Mouse (Mus musculus) CH12.LX (cell line): ENCODE results near the gene Emc4. TPM values are rescaled to one million over a fixed set of nuclear protein-coding genes. Genes with fewer than 3 reads are reported as not detected.

Experiments used
- DNase-seq: peaks from one replicate; pipeline ENCODE4 v3.0.0-alpha.2; 2013; ENCODE audit errors: extremely low read depth
- H3K27ac ChIP-seq: 2 replicates; pipeline ENCODE4 v1.5.1; 2012; ENCODE audit warnings: low read depth, mild to moderate bottlenecking, control low read depth, moderate library complexity; ENCODE audit not compliant: insufficient read depth
- H3K27me3 ChIP-seq: replicated peaks from 2 replicates; pipeline ENCODE3; 2012; ENCODE audit warnings: inconsistent platforms
- H3K36me3 ChIP-seq, 2 experiments: replicated peaks in 1 of 2; 2 replicates each; pipeline versions ENCODE3 to v1.6.1; 2012; ENCODE audit warnings: inconsistent platforms in 1 of 2, low read length in 1 of 2, mild to moderate bottlenecking in 1 of 2, mixed read lengths in 1 of 2, moderate library complexity in 1 of 2; ENCODE audit not compliant: control insufficient read depth in 1 of 2, insufficient read depth in 1 of 2
- H3K4me1 ChIP-seq, 2 experiments: 2 replicates each; pipeline ENCODE4 v1.6.1; 2012; ENCODE audit warnings: inconsistent platforms in 1 of 2, moderate library complexity in 1 of 2; ENCODE audit not compliant: insufficient read depth in 2 of 2, control insufficient read depth in 1 of 2
- H3K4me2 ChIP-seq: 2 replicates; pipeline ENCODE4 v1.6.1; 2012; ENCODE audit warnings: low read depth, mild to moderate bottlenecking, control low read depth; ENCODE audit not compliant: poor library complexity, insufficient read depth, severe bottlenecking
- H3K4me3 ChIP-seq, 3 experiments: fragments of 150-350 bp in 1 of 3; sonication (generic) in 1 of 3; replicated peaks in 1 of 3; 2 replicates each; pipeline versions ENCODE3 to v1.5.1; 2011 to 2012; ENCODE audit warnings: low read depth in 2 of 3, low read length in 2 of 3, mild to moderate bottlenecking in 2 of 3, moderate library complexity in 2 of 3, control low read depth in 1 of 3, improper control_type of control experiment in 1 of 3, inconsistent platforms in 1 of 3, mixed read lengths in 1 of 3; ENCODE audit not compliant: poor library complexity in 1 of 3
- H3K79me2 ChIP-seq: replicated peaks from 2 replicates; pipeline ENCODE4 v1.6.1; 2012; ENCODE audit warnings: mild to moderate bottlenecking, moderate library complexity; ENCODE audit not compliant: control insufficient read depth, poor library complexity, insufficient read depth, severe bottlenecking; ENCODE audit errors: extremely low read depth
- H3K9ac ChIP-seq: 2 replicates; pipeline ENCODE4 v1.6.1; 2012; ENCODE audit warnings: low read depth, mild to moderate bottlenecking, control low read depth, moderate library complexity; ENCODE audit not compliant: insufficient read depth
- H3K9me3 ChIP-seq: replicated peaks from 2 replicates; pipeline ENCODE3; 2012; ENCODE audit warnings: low read length, inconsistent platforms, mixed read lengths
- BHLHE40 ChIP-seq: IDR thresholded peaks from 2 replicates; pipeline ENCODE4 v1.6.1; 2011; ENCODE audit warnings: mild to moderate bottlenecking, low read depth, low read length, improper control_type of control experiment
- CHD1 ChIP-seq: IDR thresholded peaks from 2 replicates; pipeline ENCODE4 v1.6.1; 2012; ENCODE audit warnings: low read depth, low read length, improper control_type of control experiment, inconsistent platforms
- CHD2 ChIP-seq: IDR thresholded peaks from 2 replicates; pipeline ENCODE4 v1.6.1; 2011; ENCODE audit warnings: low read length, improper control_type of control experiment
- CTCF ChIP-seq, 2 experiments: IDR thresholded peaks in 1 of 2; conservative IDR thresholded peaks in 1 of 2; 2 replicates each; pipeline ENCODE4 v1.5.1; 2011 to 2012; ENCODE audit warnings: low read depth in 2 of 2, low read length in 2 of 2, improper control_type of control experiment in 1 of 2, inconsistent platforms in 1 of 2, mild to moderate bottlenecking in 1 of 2, moderate library complexity in 1 of 2
- E2F4 ChIP-seq: IDR thresholded peaks from 2 replicates; pipeline ENCODE4 v1.6.1; 2011; ENCODE audit warnings: low read depth, low read length, improper control_type of control experiment; ENCODE audit not compliant: insufficient replicate concordance
- ETS1 ChIP-seq: conservative IDR thresholded peaks from 2 replicates; pipeline ENCODE4 v1.6.1; 2012; ENCODE audit warnings: low read depth, mild to moderate bottlenecking, inconsistent platforms, low read length, improper control_type of control experiment, moderate library complexity
- GABPA ChIP-seq: IDR thresholded peaks from 2 replicates; pipeline ENCODE4 v1.6.1; 2012; ENCODE audit warnings: low read depth, low read length, improper control_type of control experiment, inconsistent platforms; ENCODE audit not compliant: insufficient replicate concordance
- IRF4 ChIP-seq: IDR thresholded peaks from 2 replicates; pipeline ENCODE4 v1.6.1; 2014; ENCODE audit warnings: low read depth, mild to moderate bottlenecking, inconsistent platforms, low read length, improper control_type of control experiment
- JUND ChIP-seq: conservative IDR thresholded peaks from 2 replicates; pipeline ENCODE4 v1.6.1; 2011; ENCODE audit warnings: low read depth, low read length, improper control_type of control experiment
- KAT2A ChIP-seq: IDR thresholded peaks from 2 replicates; pipeline ENCODE4 v1.6.1; 2012; ENCODE audit warnings: low read length, improper control_type of control experiment, inconsistent platforms; ENCODE audit not compliant: insufficient replicate concordance
- MAFK ChIP-seq: IDR thresholded peaks from 2 replicates; pipeline ENCODE4 v1.6.1; 2011; ENCODE audit warnings: low read length, improper control_type of control experiment; ENCODE audit not compliant: insufficient replicate concordance
- MAZ ChIP-seq: IDR thresholded peaks from 2 replicates; pipeline ENCODE4 v1.6.1; 2012; ENCODE audit warnings: low read depth, mild to moderate bottlenecking, inconsistent platforms, low read length, improper control_type of control experiment, moderate library complexity
- MEF2A ChIP-seq: IDR thresholded peaks from 2 replicates; pipeline ENCODE4 v1.6.1; 2014; ENCODE audit warnings: low read depth, mild to moderate bottlenecking, inconsistent platforms, low read length, improper control_type of control experiment, borderline replicate concordance
- MXI1 ChIP-seq: IDR thresholded peaks from 2 replicates; pipeline ENCODE4 v1.6.1; 2011; ENCODE audit warnings: mild to moderate bottlenecking, low read depth, low read length, improper control_type of control experiment
- MYC ChIP-seq: IDR thresholded peaks from 2 replicates; pipeline ENCODE4 v1.6.1; 2011; ENCODE audit warnings: low read depth, mild to moderate bottlenecking, improper control_type of control experiment, low read length
- NELFE ChIP-seq: IDR thresholded peaks from 2 replicates; pipeline ENCODE4 v1.6.1; 2011; ENCODE audit warnings: low read depth, low read length, improper control_type of control experiment
- NRF1 ChIP-seq: IDR thresholded peaks from 2 replicates; pipeline ENCODE4 v1.6.1; 2014; ENCODE audit warnings: low read depth, mild to moderate bottlenecking, inconsistent platforms, low read length, improper control_type of control experiment, moderate library complexity
- PAX5 ChIP-seq: IDR thresholded peaks from 2 replicates; pipeline ENCODE4 v1.6.1; 2012; ENCODE audit warnings: low read length, inconsistent platforms, mixed read lengths
- POLR2A ChIP-seq: IDR thresholded peaks from 2 replicates; pipeline ENCODE4 v1.6.1; 2011; ENCODE audit warnings: low read depth, mild to moderate bottlenecking, improper control_type of control experiment, low read length
- RAD21 ChIP-seq: IDR thresholded peaks from 2 replicates; pipeline ENCODE4 v1.6.1; 2011; ENCODE audit warnings: low read depth, mild to moderate bottlenecking, low read length, improper control_type of control experiment, moderate library complexity
- RCOR1 ChIP-seq: conservative IDR thresholded peaks from 2 replicates; pipeline ENCODE4 v1.6.1; 2012; ENCODE audit warnings: low read depth, mild to moderate bottlenecking, inconsistent platforms, low read length, improper control_type of control experiment
- SIN3A ChIP-seq: IDR thresholded peaks from 2 replicates; pipeline ENCODE4 v1.6.1; 2012; ENCODE audit warnings: low read length, improper control_type of control experiment, inconsistent platforms
- SMC3 ChIP-seq: IDR thresholded peaks from 2 replicates; pipeline ENCODE4 v1.6.1; 2011; ENCODE audit warnings: low read depth, low read length, improper control_type of control experiment
- TBP ChIP-seq: conservative IDR thresholded peaks from 2 replicates; pipeline ENCODE4 v1.6.1; 2011; ENCODE audit warnings: low read depth, low read length, improper control_type of control experiment
- TCF12 ChIP-seq: IDR thresholded peaks from 2 replicates; pipeline ENCODE4 v1.6.1; 2014; ENCODE audit warnings: low read depth, mild to moderate bottlenecking, inconsistent platforms, low read length, improper control_type of control experiment
- USF1 ChIP-seq: IDR thresholded peaks from 2 replicates; pipeline ENCODE4 v1.6.1; 2014; ENCODE audit warnings: low read depth, mild to moderate bottlenecking, inconsistent platforms, low read length, improper control_type of control experiment
- USF2 ChIP-seq: conservative IDR thresholded peaks from 2 replicates; pipeline ENCODE4 v1.6.1; 2011; ENCODE audit warnings: low read depth, low read length, improper control_type of control experiment
- ZC3H11A ChIP-seq: IDR thresholded peaks from 2 replicates; pipeline ENCODE4 v1.6.1; 2012; ENCODE audit warnings: low read depth, mild to moderate bottlenecking, inconsistent platforms, low read length, improper control_type of control experiment
- ZKSCAN1 ChIP-seq: IDR thresholded peaks from 2 replicates; pipeline ENCODE4 v1.6.1; 2012; ENCODE audit warnings: low read depth, inconsistent platforms, low read length, improper control_type of control experiment, borderline replicate concordance
- ZNF384 ChIP-seq: IDR thresholded peaks from 2 replicates; pipeline ENCODE4 v1.6.1; 2012; ENCODE audit warnings: low read depth, low read length, improper control_type of control experiment, inconsistent platforms
- dilution Hi-C: fragments of 300-500 bp; cut with MboI; formaldehyde crosslinking; loops from 2 replicates; pipeline ENCODE4 v1.14.3; 2020; ENCODE audit warnings: low sequenced_read_pairs; ENCODE audit not compliant: extremely low pct_unique_long_range_greater_than_20kb, extremely low pct_ligation_motif_present
- in situ Hi-C: fragments of 300-500 bp; cut with MboI; formaldehyde crosslinking; loops from 3 replicates; pipeline ENCODE4 v1.14.3; 2019; ENCODE audit warnings: low sequenced_read_pairs, low pct_ligation_motif_present, low pct_unique_long_range_greater_than_20kb, mixed read lengths
- polyA plus RNA-seq: library from polyadenylated mRNA; unstranded; fragments of >175 nt; gene quantifications from 2 replicates; pipeline ENCODE4 v1.2.1, GENCODE M21; 2012; ENCODE audit warnings: low read depth; ENCODE audit not compliant: insufficient read length
- total RNA-seq, 2 experiments: library from RNA; depleted of rRNA; stranded (reverse); fragments of 300-350 nt in 1 of 2; fragments of >200 nt in 1 of 2; gene quantifications; 2 replicates each; pipeline ENCODE4 v1.2.3; 2012 to 2014

Gene Emc4
- total and polyA plus RNA-seq, 3 experiments, result 86.8 to 125 (median 108) TPM

GRCm38 (mm10) chr2:112380131-112380530 lies 12.3 kb upstream of the Emc4 start:
- dilution Hi-C loops (no loop called here), in situ Hi-C loops (no loop called here)
- H3K27me3 ChIP-seq, result peaks cover 2% of the 10 kb centered on the region
- H3K27ac ChIP-seq, result no peak overlapping the region
- H3K79me2 ChIP-seq, result peaks cover 48% of the 10 kb centered on the region
- no peak for TF ChIP-seq KAT2A
- no peak for TF ChIP-seq CHD2
- TF ChIP-seq USF2, result no peak
- TF ChIP-seq BHLHE40, result no peak
- no peak for TF ChIP-seq IRF4
- TF ChIP-seq SIN3A, result no peak
- no peak for TF ChIP-seq SMC3
- no peak for TF ChIP-seq NRF1
- peak overlapping the region; percentile 97 for H3K9ac ChIP-seq
- H3K4me1 ChIP-seq, result peaks cover 0 to 24% of the 10 kb centered on the region in 2 experiments; a peak in 2 of 4 replicates
- DNase-seq, result no peak
- H3K9me3 ChIP-seq, result no peaks in the 10 kb centered on the region
- peaks cover 0 to 9% of the 10 kb centered on the region in 2 experiments for H3K36me3 ChIP-seq
- H3K4me2 ChIP-seq, result peak overlapping the region; percentile 99
- H3K4me3 ChIP-seq, result peak overlapping the region; percentile 81 to 85 (median 83)

- peak within 1 kb of the TSS; percentile 97 for H3K9ac ChIP-seq
- H3K9me3 ChIP-seq, result no peaks in the 10 kb centered on the region
- H3K4me3 ChIP-seq, result peak within 1 kb of the TSS; percentile 81 to 85 (median 83)
- peaks cover 4% of the 10 kb centered on the region for H3K27me3 ChIP-seq
- H3K4me2 ChIP-seq, result peak within 1 kb of the TSS; percentile 99
- in situ Hi-C loops (loop anchor here (5.0 to 10.0 kb wide), 2 partner anchors 76 to 98 kb away; partner anchors contain the start of gene Emc7), dilution Hi-C loops (no loop called here)
- peaks cover 0 to 24% of the 10 kb centered on the region in 2 experiments; a peak in 2 of 4 replicates for H3K4me1 ChIP-seq
- H3K79me2 ChIP-seq, result peaks cover 42% of the 10 kb centered on the region
- H3K27ac ChIP-seq, result no peak within 1 kb of the TSS
- peaks cover 0 to 9% of the 10 kb centered on the region in 2 experiments for H3K36me3 ChIP-seq
- peak; percentile 90 for DNase-seq
- TF ChIP-seq GABPA (no peak), CTCF (conservative IDR thresholded peaks at IDR 0.05 in 1 of 2, IDR thresholded peaks at IDR 0.05 in 1 of 2; ENCODE audit: low read depth in 2 of 2, low read length in 2 of 2) (peak in 1 of 2 experiments; percentile 97; a peak in 2 of 4 replicates), ETS1 (no peak), KAT2A (0 out of 2 replicates have a peak, but pooled peaks have one; percentile 17), BHLHE40 (no peak; the same call in none of the 2 replicates), RCOR1 (no peak), MYC (peak; percentile 88), CHD1 (no peak), NRF1 (0 out of 2 replicates have a peak, but pooled peaks have one; percentile 39), MAZ (peak; percentile 85), RAD21 (peak; percentile 91), TBP (no peak), USF1 (peak; percentile 21), MAFK (no peak), POLR2A (peak; percentile 90), ZNF384 (0 out of 2 replicates have a peak, but pooled peaks have one; percentile 4), E2F4 (no peak), TCF12 (peak; percentile 81), MEF2A (no peak; the same call in 1 of the 2 replicates), NELFE (peak; percentile 88), PAX5 (no peak), SIN3A (peak; percentile 87; the same call in 1 of the 2 replicates), SMC3 (peak; percentile 92), MXI1 (peak; percentile 85; the same call in 1 of the 2 replicates), JUND (no peak), ZKSCAN1 (no peak), ZC3H11A (peak; percentile 44)
Observed at GRCm38 (mm10) chr2:112378973-112379898, 11.4 kb upstream of the Emc4 start, which contains the start of gene Katnbl1. Gene Katnbl1, plus strand, starts transcription at chr2:112379211.
